Mouse (Mus musculus): ENCODE measurements at regions not wholly inside any gene's neighbourhood (a gene's known extent, or its start where the extent isn't known, plus 50 kb on each side); places are given as distances from the start of the nearest gene placed in this dataset.

GRCm38 (mm10) chr7:137714318-137714962, 277.0 kb downstream of the Glrx3 start:
- WGBS: 41% methylated on average over 12 of the region's 12 CpGs
- Histone ChIP-seq H3K4me1 (replicated peaks; ENCODE audit: control insufficient read depth, insufficient read depth, low read length) (peaks cover 3% of the 10 kb centered on the region; the same call in 1 of the 2 replicates), H3K9me3 (ENCODE audit: control insufficient read depth, low read length) (no peaks in the 10 kb centered on the region), H3K9ac (ENCODE audit: low read length) (no peak overlapping the region), H3K4me2 (ENCODE audit: low read length) (no peak overlapping the region), H3K36me3 (ENCODE audit: control insufficient read depth, insufficient read depth, low read length) (no peaks in the 10 kb centered on the region), H3K4me3 (ENCODE audit: low read depth, low read length) (no peak overlapping the region), H3K27ac (ENCODE audit: low read depth) (no peak overlapping the region), H3K27me3 (replicated peaks; ENCODE audit: control insufficient read depth, insufficient read depth, low read length) (no peaks in the 10 kb centered on the region)
- ATAC-seq (replicated peaks; ENCODE audit: low FRiP score, low TSS enrichment, low read depth): no peak
- DNase-seq (ENCODE audit: low spot score): no peak

- H3K9ac ChIP-seq (ENCODE audit: low read length): no peak overlapping the region
- H3K4me2 ChIP-seq (ENCODE audit: low read length): no peak overlapping the region
- no peaks in the 10 kb centered on the region for H3K36me3 ChIP-seq (ENCODE audit: control insufficient read depth, insufficient read depth, low read length)
- WGBS: 79% methylated on average over 6 of the region's 6 CpGs
- no peak overlapping the region for H3K27ac ChIP-seq (ENCODE audit: low read depth)
- H3K9me3 ChIP-seq (ENCODE audit: control insufficient read depth, low read length): no peaks in the 10 kb centered on the region
- peaks cover 3% of the 10 kb centered on the region; the same call in 1 of the 2 replicates for H3K4me1 ChIP-seq (replicated peaks; ENCODE audit: control insufficient read depth, insufficient read depth, low read length)
- DNase-seq (ENCODE audit: low spot score): no peak
- no peak overlapping the region for H3K4me3 ChIP-seq (ENCODE audit: low read depth, low read length)
- ATAC-seq (replicated peaks; ENCODE audit: low FRiP score, low TSS enrichment, low read depth): no peak
- H3K27me3 ChIP-seq (replicated peaks; ENCODE audit: control insufficient read depth, insufficient read depth, low read length): no peaks in the 10 kb centered on the region
These were observed 277.9 kb downstream of the Glrx3 start for GRCm38 (mm10) chr7:137715126-137715900.

GRCm38 (mm10) chr7:137723361-137724040, 286.1 kb downstream of the Glrx3 start:
- DNase-seq (ENCODE audit: low spot score) (no peak), ATAC-seq (replicated peaks; ENCODE audit: low FRiP score, low TSS enrichment, low read depth) (no peak)
- Histone ChIP-seq H3K4me1 (replicated peaks; ENCODE audit: control insufficient read depth, insufficient read depth, low read length) (no peaks in the 10 kb centered on the region), H3K36me3 (ENCODE audit: control insufficient read depth, insufficient read depth, low read length) (no peaks in the 10 kb centered on the region), H3K9me3 (ENCODE audit: control insufficient read depth, low read length) (no peaks in the 10 kb centered on the region), H3K9ac (ENCODE audit: low read length) (no peak overlapping the region), H3K4me2 (ENCODE audit: low read length) (no peak overlapping the region), H3K27me3 (replicated peaks; ENCODE audit: control insufficient read depth, insufficient read depth, low read length) (no peaks in the 10 kb centered on the region), H3K4me3 (ENCODE audit: low read depth, low read length) (no peak overlapping the region), H3K27ac (ENCODE audit: low read depth) (no peak overlapping the region; the same call in 1 of the 2 replicates)
- WGBS: 47% methylated on average over 7 of the region's 7 CpGs

- no peak overlapping the region for H3K4me2 ChIP-seq (ENCODE audit: low read length)
- DNase-seq (ENCODE audit: low spot score) (no peak), ATAC-seq (replicated peaks; ENCODE audit: low FRiP score, low TSS enrichment, low read depth) (no peak)
- H3K4me3 ChIP-seq (ENCODE audit: low read depth, low read length): no peak overlapping the region
- H3K4me1 ChIP-seq (replicated peaks; ENCODE audit: control insufficient read depth, insufficient read depth, low read length): no peaks in the 10 kb centered on the region
- H3K9ac ChIP-seq (ENCODE audit: low read length): no peak overlapping the region
- WGBS: 66% methylated on average over 7 of the region's 7 CpGs
- no peaks in the 10 kb centered on the region for H3K36me3 ChIP-seq (ENCODE audit: control insufficient read depth, insufficient read depth, low read length)
- H3K27me3 ChIP-seq (replicated peaks; ENCODE audit: control insufficient read depth, insufficient read depth, low read length): no peaks in the 10 kb centered on the region
- H3K9me3 ChIP-seq (ENCODE audit: control insufficient read depth, low read length): no peaks in the 10 kb centered on the region
- H3K27ac ChIP-seq (ENCODE audit: low read depth): no peak overlapping the region
These were observed 288.6 kb downstream of the Glrx3 start for GRCm38 (mm10) chr7:137726031-137726430.

- no peaks in the 10 kb centered on the region for H3K27me3 ChIP-seq (replicated peaks; ENCODE audit: control insufficient read depth, insufficient read depth, low read length)
- WGBS: 91% methylated on average over 5 of the region's 5 CpGs
- DNase-seq (ENCODE audit: low spot score): no peak
These were observed 298.6 kb downstream of the Glrx3 start for GRCm38 (mm10) chr7:137735873-137736527.

GRCm38 (mm10) chr7:137741702-137742101, 304.3 kb downstream of the Glrx3 start:
- no peaks in the 10 kb centered on the region for H3K36me3 ChIP-seq (ENCODE audit: control insufficient read depth, insufficient read depth, low read length)
- H3K27ac ChIP-seq (ENCODE audit: low read depth): no peak overlapping the region
- no peaks in the 10 kb centered on the region for H3K9me3 ChIP-seq (ENCODE audit: control insufficient read depth, low read length)
- WGBS: 44% methylated on average over 3 of the region's 3 CpGs
- H3K27me3 ChIP-seq (replicated peaks; ENCODE audit: control insufficient read depth, insufficient read depth, low read length): no peaks in the 10 kb centered on the region
- H3K4me3 ChIP-seq (ENCODE audit: low read depth, low read length): no peak overlapping the region
- H3K4me2 ChIP-seq (ENCODE audit: low read length): no peak overlapping the region
- no peak overlapping the region for H3K9ac ChIP-seq (ENCODE audit: low read length)
- DNase-seq (ENCODE audit: low spot score): no peak
- ATAC-seq (replicated peaks; ENCODE audit: low FRiP score, low TSS enrichment, low read depth): no peak
- H3K4me1 ChIP-seq (replicated peaks; ENCODE audit: control insufficient read depth, insufficient read depth, low read length): no peaks in the 10 kb centered on the region; the same call in 1 of the 2 replicates

More at GRCm38 (mm10) chr7:137735873-137736527, 298.6 kb downstream of the Glrx3 start:
- H3K4me3 ChIP-seq (ENCODE audit: low read depth, low read length): no peak overlapping the region
- no peaks in the 10 kb centered on the region for H3K9me3 ChIP-seq (ENCODE audit: control insufficient read depth, low read length)
- 0 out of 2 replicates have a peak, but pooled peaks cover 5% of the 10 kb centered on the region for H3K4me1 ChIP-seq (replicated peaks; ENCODE audit: control insufficient read depth, insufficient read depth, low read length)
- H3K9ac ChIP-seq (ENCODE audit: low read length): no peak overlapping the region
- no peak overlapping the region for H3K4me2 ChIP-seq (ENCODE audit: low read length)
- no peak for ATAC-seq (replicated peaks; ENCODE audit: low FRiP score, low TSS enrichment, low read depth)
- no peaks in the 10 kb centered on the region for H3K36me3 ChIP-seq (ENCODE audit: control insufficient read depth, insufficient read depth, low read length)
- no peak overlapping the region for H3K27ac ChIP-seq (ENCODE audit: low read depth)

GRCm38 (mm10) chr7:137742297-137742751, 304.9 kb downstream of the Glrx3 start:
- no peaks in the 10 kb centered on the region for H3K27me3 ChIP-seq (replicated peaks; ENCODE audit: control insufficient read depth, insufficient read depth, low read length)
- 27% methylated on average over 7 of the region's 7 CpGs for WGBS
- no peaks in the 10 kb centered on the region; the same call in 1 of the 2 replicates for H3K4me1 ChIP-seq (replicated peaks; ENCODE audit: control insufficient read depth, insufficient read depth, low read length)
- H3K27ac ChIP-seq (ENCODE audit: low read depth): no peak overlapping the region
- no peaks in the 10 kb centered on the region for H3K9me3 ChIP-seq (ENCODE audit: control insufficient read depth, low read length)
- no peaks in the 10 kb centered on the region for H3K36me3 ChIP-seq (ENCODE audit: control insufficient read depth, insufficient read depth, low read length)
- no peak overlapping the region for H3K9ac ChIP-seq (ENCODE audit: low read length)
- no peak overlapping the region for H3K4me2 ChIP-seq (ENCODE audit: low read length)
- no peak overlapping the region for H3K4me3 ChIP-seq (ENCODE audit: low read depth, low read length)
- DNase-seq (ENCODE audit: low spot score): no peak
- no peak for ATAC-seq (replicated peaks; ENCODE audit: low FRiP score, low TSS enrichment, low read depth)

- ATAC-seq (replicated peaks; ENCODE audit: low FRiP score, low TSS enrichment, low read depth) (no peak), DNase-seq (ENCODE audit: low spot score) (no peak)
- no peak overlapping the region for H3K4me2 ChIP-seq (ENCODE audit: low read length)
- WGBS: 88% methylated on average over 1 of the region's 1 CpGs
- no peak overlapping the region for H3K27ac ChIP-seq (ENCODE audit: low read depth)
- H3K4me1 ChIP-seq (replicated peaks; ENCODE audit: control insufficient read depth, insufficient read depth, low read length): no peaks in the 10 kb centered on the region; the same call in 1 of the 2 replicates
- H3K4me3 ChIP-seq (ENCODE audit: low read depth, low read length): no peak overlapping the region
- H3K36me3 ChIP-seq (ENCODE audit: control insufficient read depth, insufficient read depth, low read length): no peaks in the 10 kb centered on the region
- no peaks in the 10 kb centered on the region for H3K27me3 ChIP-seq (replicated peaks; ENCODE audit: control insufficient read depth, insufficient read depth, low read length)
- no peak overlapping the region for H3K9ac ChIP-seq (ENCODE audit: low read length)
- no peaks in the 10 kb centered on the region for H3K9me3 ChIP-seq (ENCODE audit: control insufficient read depth, low read length)
These were observed 308.2 kb downstream of the Glrx3 start for GRCm38 (mm10) chr7:137745575-137745974.

Measured in intestine, embryonic 14.5 days (tissue).